Mouse (Mus musculus): ENCODE data around the gene Cat. TPM values are rescaled to one million over a fixed set of nuclear protein-coding genes. Genes with fewer than 3 reads are reported as not detected.

The Cat gene
- total and polyA plus RNA-seq, 2 experiments: 1,476 to 1,807 TPM

- peak overlapping the region; percentile 4; the same call in 1 of the 2 replicates for H3K9ac ChIP-seq (ENCODE audit: low read depth, low read length)
- TF ChIP-seq POLR2A (IDR thresholded peaks at IDR 0.05; ENCODE audit: extremely low read depth, insufficient read depth, low read length) (no peak), CTCF (IDR thresholded peaks at IDR 0.05; ENCODE audit: low read depth, low read length) (no peak)
- no peaks in the 10 kb centered on the region for H3K27me3 ChIP-seq (ENCODE audit: control insufficient read depth, insufficient read depth, low read length)
- peaks cover 79% of the 10 kb centered on the region for H3K36me3 ChIP-seq (ENCODE audit: control insufficient read depth, insufficient read depth, low read length)
- WGBS: 41% methylated on average over 8 of the region's 8 CpGs
- peak overlapping the region; percentile 96; the same call in 1 of the 2 replicates for H3K27ac ChIP-seq (replicated peaks; ENCODE audit: insufficient read depth, low read depth, low read length)
- no peak overlapping the region for H3K4me3 ChIP-seq (ENCODE audit: insufficient read depth, low read depth, low read length)
- DNase-seq (ENCODE audit: extremely low read depth, low read depth, low spot score): peak; percentile 67
- peaks cover 42% of the 10 kb centered on the region for H3K4me1 ChIP-seq (ENCODE audit: control insufficient read depth, insufficient read depth, low read length)
- H3K79me2 ChIP-seq (ENCODE audit: control insufficient read depth, insufficient read depth, low read length): no peaks in the 10 kb centered on the region
Measured at GRCm38 (mm10) chr2:103464524-103464923, 20.4 kb downstream of the Cat start.

GRCm38 (mm10) chr2:103462746-103463145, 22.2 kb downstream of the Cat start:
- peak overlapping the region; percentile 56 for H3K27ac ChIP-seq (replicated peaks; ENCODE audit: insufficient read depth, low read depth, low read length)
- WGBS: 33% methylated on average over 5 of the region's 5 CpGs

GRCm38 (mm10) chr2:103461743-103462142, 23.2 kb downstream of the Cat start:
- peak; percentile 49 for DNase-seq (ENCODE audit: extremely low read depth, low read depth, low spot score)
- WGBS: 31% methylated on average over 9 of the region's 9 CpGs

More at GRCm38 (mm10) chr2:103462746-103463145, 22.2 kb downstream of the Cat start:
- H3K36me3 ChIP-seq (ENCODE audit: control insufficient read depth, insufficient read depth, low read length): peaks cover 82% of the 10 kb centered on the region
- H3K9ac ChIP-seq (ENCODE audit: low read depth, low read length): peak overlapping the region; percentile 29
- TF ChIP-seq CTCF (IDR thresholded peaks at IDR 0.05; ENCODE audit: low read depth, low read length) (no peak), POLR2A (IDR thresholded peaks at IDR 0.05; ENCODE audit: extremely low read depth, insufficient read depth, low read length) (no peak)
- no peaks in the 10 kb centered on the region for H3K27me3 ChIP-seq (ENCODE audit: control insufficient read depth, insufficient read depth, low read length)
- H3K4me1 ChIP-seq (ENCODE audit: control insufficient read depth, insufficient read depth, low read length): peaks cover 40% of the 10 kb centered on the region
- DNase-seq (ENCODE audit: extremely low read depth, low read depth, low spot score): peak; percentile 78
- no peak overlapping the region for H3K4me3 ChIP-seq (ENCODE audit: insufficient read depth, low read depth, low read length)
- no peaks in the 10 kb centered on the region for H3K79me2 ChIP-seq (ENCODE audit: control insufficient read depth, insufficient read depth, low read length)

GRCm38 (mm10) chr2:103461210-103461609, 23.8 kb downstream of the Cat start:
- Histone ChIP-seq H3K9ac (ENCODE audit: low read depth, low read length) (no peak overlapping the region), H3K36me3 (ENCODE audit: control insufficient read depth, insufficient read depth, low read length) (peaks cover 87% of the 10 kb centered on the region), H3K4me1 (ENCODE audit: control insufficient read depth, insufficient read depth, low read length) (peaks cover 40% of the 10 kb centered on the region), H3K79me2 (ENCODE audit: control insufficient read depth, insufficient read depth, low read length) (no peaks in the 10 kb centered on the region), H3K27me3 (ENCODE audit: control insufficient read depth, insufficient read depth, low read length) (no peaks in the 10 kb centered on the region), H3K4me3 (ENCODE audit: insufficient read depth, low read depth, low read length) (no peak overlapping the region), H3K27ac (replicated peaks; ENCODE audit: insufficient read depth, low read depth, low read length) (peak overlapping the region; percentile 33; the same call in 1 of the 2 replicates)
- TF ChIP-seq CTCF (IDR thresholded peaks at IDR 0.05; ENCODE audit: low read depth, low read length) (no peak), POLR2A (IDR thresholded peaks at IDR 0.05; ENCODE audit: extremely low read depth, insufficient read depth, low read length) (no peak)
- DNase-seq (ENCODE audit: extremely low read depth, low read depth, low spot score): peak; percentile 73
- 36% methylated on average over 8 of the region's 8 CpGs for WGBS

More at GRCm38 (mm10) chr2:103461743-103462142, 23.2 kb downstream of the Cat start:
- Histone ChIP-seq H3K79me2 (ENCODE audit: control insufficient read depth, insufficient read depth, low read length) (no peaks in the 10 kb centered on the region), H3K4me1 (ENCODE audit: control insufficient read depth, insufficient read depth, low read length) (peaks cover 37% of the 10 kb centered on the region), H3K4me3 (ENCODE audit: insufficient read depth, low read depth, low read length) (no peak overlapping the region), H3K36me3 (ENCODE audit: control insufficient read depth, insufficient read depth, low read length) (peaks cover 83% of the 10 kb centered on the region), H3K9ac (ENCODE audit: low read depth, low read length) (no peak overlapping the region), H3K27ac (replicated peaks; ENCODE audit: insufficient read depth, low read depth, low read length) (peak overlapping the region; percentile 33), H3K27me3 (ENCODE audit: control insufficient read depth, insufficient read depth, low read length) (no peaks in the 10 kb centered on the region)
- TF ChIP-seq POLR2A (IDR thresholded peaks at IDR 0.05; ENCODE audit: extremely low read depth, insufficient read depth, low read length): no peak
- no peak for TF ChIP-seq CTCF (IDR thresholded peaks at IDR 0.05; ENCODE audit: low read depth, low read length)

GRCm38 (mm10) chr2:103459069-103459468, 25.9 kb downstream of the Cat start:
- Histone ChIP-seq H3K4me3 (ENCODE audit: insufficient read depth, low read depth, low read length) (no peak overlapping the region), H3K4me1 (ENCODE audit: control insufficient read depth, insufficient read depth, low read length) (peaks cover 32% of the 10 kb centered on the region), H3K36me3 (ENCODE audit: control insufficient read depth, insufficient read depth, low read length) (peaks cover 90% of the 10 kb centered on the region), H3K79me2 (ENCODE audit: control insufficient read depth, insufficient read depth, low read length) (no peaks in the 10 kb centered on the region), H3K27me3 (ENCODE audit: control insufficient read depth, insufficient read depth, low read length) (no peaks in the 10 kb centered on the region), H3K27ac (replicated peaks; ENCODE audit: insufficient read depth, low read depth, low read length) (no peak overlapping the region), H3K9ac (ENCODE audit: low read depth, low read length) (no peak overlapping the region)
- TF ChIP-seq CTCF (IDR thresholded peaks at IDR 0.05; ENCODE audit: low read depth, low read length): no peak
- TF ChIP-seq POLR2A (IDR thresholded peaks at IDR 0.05; ENCODE audit: extremely low read depth, insufficient read depth, low read length): no peak
- 72% methylated on average over 10 of the region's 10 CpGs for WGBS
- DNase-seq (ENCODE audit: extremely low read depth, low read depth, low spot score): peak; percentile 19

GRCm38 (mm10) chr2:103457628-103458027, 27.3 kb downstream of the Cat start:
- peak; percentile 68 for DNase-seq (ENCODE audit: extremely low read depth, low read depth, low spot score)

More at GRCm38 (mm10) chr2:103457628-103458027, 27.3 kb downstream of the Cat start:
- 30% methylated on average over 7 of the region's 7 CpGs for WGBS
- no peak overlapping the region for H3K27ac ChIP-seq (replicated peaks; ENCODE audit: insufficient read depth, low read depth, low read length)
- no peaks in the 10 kb centered on the region for H3K27me3 ChIP-seq (ENCODE audit: control insufficient read depth, insufficient read depth, low read length)
- TF ChIP-seq CTCF (IDR thresholded peaks at IDR 0.05; ENCODE audit: low read depth, low read length) (no peak), POLR2A (IDR thresholded peaks at IDR 0.05; ENCODE audit: extremely low read depth, insufficient read depth, low read length) (no peak)
- H3K4me1 ChIP-seq (ENCODE audit: control insufficient read depth, insufficient read depth, low read length): peaks cover 24% of the 10 kb centered on the region
- H3K4me3 ChIP-seq (ENCODE audit: insufficient read depth, low read depth, low read length): no peak overlapping the region
- H3K36me3 ChIP-seq (ENCODE audit: control insufficient read depth, insufficient read depth, low read length): peaks cover 91% of the 10 kb centered on the region
- H3K79me2 ChIP-seq (ENCODE audit: control insufficient read depth, insufficient read depth, low read length): no peaks in the 10 kb centered on the region
- H3K9ac ChIP-seq (ENCODE audit: low read depth, low read length): no peak overlapping the region
